Mouse (Mus musculus): ENCODE data around the gene Reep6. TPM values are rescaled to one million over a fixed set of nuclear protein-coding genes. Genes with fewer than 3 reads are reported as not detected.

The Reep6 gene
- polyA plus RNA-seq, 1 experiment, result 25.1 TPM

DNA sequence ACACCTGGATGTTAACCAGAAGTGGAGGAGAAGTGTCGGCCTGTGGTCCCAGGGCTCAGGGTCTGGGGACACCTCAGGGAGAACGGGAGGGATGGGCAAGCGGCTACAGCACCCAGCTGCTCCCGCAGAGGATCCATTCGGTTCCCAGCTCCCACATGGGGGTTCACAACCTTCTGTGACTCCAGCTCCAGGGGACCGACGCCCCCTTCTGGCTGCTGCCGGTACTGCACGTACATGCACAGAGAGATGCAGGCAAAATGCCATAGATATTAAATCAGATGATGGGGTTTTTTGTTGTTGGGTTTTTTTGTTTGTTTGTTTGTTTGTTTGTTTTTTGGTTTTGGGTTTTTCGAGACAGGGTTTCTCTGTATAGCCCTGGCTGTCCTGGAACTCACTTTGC, 48.0 kb downstream of the Reep6 start:
- 49% methylated on average over 10 of the region's 10 CpGs for WGBS
- no peak for DNase-seq
- H3K27ac ChIP-seq (ENCODE audit: insufficient read depth, low read depth, low read length), result no peak overlapping the region

DNA sequence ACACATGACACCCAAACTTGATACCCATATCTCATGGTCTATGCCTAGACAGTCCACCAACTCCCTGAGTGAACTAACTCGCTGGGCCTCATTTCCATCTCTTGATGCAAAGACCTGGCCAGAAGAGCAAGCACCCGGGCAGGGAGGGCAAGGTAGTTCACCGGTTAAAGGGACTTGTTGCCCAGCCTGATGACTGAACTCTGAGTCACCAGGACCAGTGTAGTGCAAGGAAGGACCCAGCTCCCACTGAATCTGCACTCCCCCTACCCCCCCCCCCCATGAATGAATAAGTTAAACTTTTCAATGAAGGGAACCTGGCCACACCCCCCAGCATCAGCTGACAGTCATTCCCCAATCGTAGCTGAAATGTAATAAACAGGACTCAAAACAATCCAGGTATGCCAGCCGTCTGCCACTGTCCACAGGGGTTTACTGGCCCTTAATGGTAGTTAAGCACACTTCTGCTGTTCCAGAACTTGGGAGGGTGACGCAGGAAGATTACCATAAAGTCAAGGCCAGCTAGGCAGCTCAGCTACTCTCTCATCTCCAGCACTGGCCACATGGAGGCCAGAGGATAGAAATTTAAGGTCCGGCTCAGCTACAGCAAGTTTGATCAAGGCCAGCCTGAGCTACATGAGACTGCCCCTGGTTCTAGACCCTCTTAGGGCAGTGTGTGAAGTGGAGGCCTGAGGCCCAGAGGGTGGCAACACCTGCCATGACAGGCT, 53.0 kb downstream of the Reep6 start:
- no peak overlapping the region for H3K27ac ChIP-seq (ENCODE audit: insufficient read depth, low read depth, low read length)
- H3K27me3 ChIP-seq (replicated peaks; ENCODE audit: control insufficient read depth, insufficient read depth, low read length), result no peaks in the 10 kb centered on the region
- DNase-seq, result no peak
- H3K36me3 ChIP-seq (ENCODE audit: control insufficient read depth, insufficient read depth, low read length), result no peaks in the 10 kb centered on the region
- TF ChIP-seq POLR2A (IDR thresholded peaks at IDR 0.05; ENCODE audit: low read depth, low read length) (no peak), CTCF (conservative IDR thresholded peaks at IDR 0.05; ENCODE audit: insufficient read depth, insufficient read length, low read depth, low read length) (no peak)
- H3K4me1 ChIP-seq (ENCODE audit: control insufficient read depth, insufficient read depth, low read length), result peaks cover 3% of the 10 kb centered on the region; the same call in 1 of the 2 replicates
- no peak overlapping the region for H3K4me3 ChIP-seq (ENCODE audit: insufficient read depth, low read depth, low read length)
- WGBS, result 69% methylated on average over 7 of the region's 7 CpGs

More for the DNA sequence above, 48.0 kb downstream of the Reep6 start:
- Histone ChIP-seq H3K4me1 (ENCODE audit: control insufficient read depth, insufficient read depth, low read length) (no peaks in the 10 kb centered on the region), H3K4me3 (ENCODE audit: insufficient read depth, low read depth, low read length) (no peak overlapping the region), H3K36me3 (ENCODE audit: control insufficient read depth, insufficient read depth, low read length) (no peaks in the 10 kb centered on the region), H3K27me3 (replicated peaks; ENCODE audit: control insufficient read depth, insufficient read depth, low read length) (no peaks in the 10 kb centered on the region)
- peak; percentile 45 for TF ChIP-seq CTCF (conservative IDR thresholded peaks at IDR 0.05; ENCODE audit: insufficient read depth, insufficient read length, low read depth, low read length)
- no peak for TF ChIP-seq POLR2A (IDR thresholded peaks at IDR 0.05; ENCODE audit: low read depth, low read length)

DNA sequence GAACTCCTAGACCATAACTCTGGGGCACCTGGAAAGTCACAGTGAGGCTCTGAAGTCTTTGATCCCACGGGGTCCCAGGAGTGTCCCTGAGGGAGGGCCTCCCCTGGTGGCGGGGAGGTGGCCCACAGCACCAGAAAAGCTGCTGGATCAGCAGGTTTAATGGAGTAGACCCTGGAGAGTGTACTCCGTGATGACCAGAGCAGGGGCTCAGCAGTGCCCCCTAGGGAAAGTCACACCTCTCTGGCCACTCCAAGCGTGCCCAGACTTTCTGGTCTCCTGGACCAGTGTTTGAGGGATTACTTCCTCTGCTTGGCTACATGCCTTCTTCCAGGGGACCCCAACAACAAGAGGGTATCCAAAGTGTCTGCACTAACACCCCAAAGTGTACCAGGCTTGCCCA, 53.7 kb downstream of the Reep6 start:
- Histone ChIP-seq H3K27me3 (replicated peaks; ENCODE audit: control insufficient read depth, insufficient read depth, low read length) (no peaks in the 10 kb centered on the region), H3K27ac (ENCODE audit: insufficient read depth, low read depth, low read length) (no peak overlapping the region), H3K36me3 (ENCODE audit: control insufficient read depth, insufficient read depth, low read length) (no peaks in the 10 kb centered on the region), H3K4me3 (ENCODE audit: insufficient read depth, low read depth, low read length) (no peak overlapping the region), H3K4me1 (ENCODE audit: control insufficient read depth, insufficient read depth, low read length) (peaks cover 9% of the 10 kb centered on the region; the same call in 1 of the 2 replicates)
- 53% methylated on average over 4 of the region's 4 CpGs for WGBS
- TF ChIP-seq POLR2A (IDR thresholded peaks at IDR 0.05; ENCODE audit: low read depth, low read length) (no peak), CTCF (conservative IDR thresholded peaks at IDR 0.05; ENCODE audit: insufficient read depth, insufficient read length, low read depth, low read length) (peak; percentile 34; the same call in 1 of the 2 replicates)
- DNase-seq, result no peak

DNA sequence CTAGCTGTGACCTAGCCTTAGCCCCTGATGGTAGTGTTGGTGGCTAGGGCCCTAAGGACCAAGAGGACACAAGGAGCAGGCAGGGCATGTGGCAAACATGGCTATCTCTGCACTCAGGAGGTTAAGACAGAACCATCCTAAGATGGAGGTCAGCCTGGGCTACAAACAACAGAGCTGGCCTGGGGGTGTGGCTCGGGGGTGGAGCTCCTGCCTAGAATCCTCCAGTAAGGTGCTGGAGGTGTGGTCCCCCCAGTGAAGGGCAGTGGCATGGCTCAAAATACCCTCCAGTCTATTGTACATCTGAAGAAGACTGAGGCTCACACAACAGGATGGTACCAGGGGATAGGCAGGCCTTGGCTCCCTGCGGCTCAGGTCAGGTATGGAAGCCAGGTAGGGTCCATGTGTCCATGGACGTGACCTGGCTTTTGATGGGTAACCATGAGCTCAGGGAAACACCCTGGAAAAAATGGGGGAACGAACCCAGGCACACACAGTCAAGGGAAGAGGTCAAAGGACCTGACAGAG, 54.4 kb downstream of the Reep6 start:
- WGBS, result 86% methylated on average over 4 of the region's 4 CpGs
- no peaks in the 10 kb centered on the region for H3K27me3 ChIP-seq (replicated peaks; ENCODE audit: control insufficient read depth, insufficient read depth, low read length)
- no peak overlapping the region for H3K4me3 ChIP-seq (ENCODE audit: insufficient read depth, low read depth, low read length)
- no peaks in the 10 kb centered on the region for H3K36me3 ChIP-seq (ENCODE audit: control insufficient read depth, insufficient read depth, low read length)
- DNase-seq, result no peak
- peaks cover 9% of the 10 kb centered on the region; the same call in 1 of the 2 replicates for H3K4me1 ChIP-seq (ENCODE audit: control insufficient read depth, insufficient read depth, low read length)
- no peak for TF ChIP-seq POLR2A (IDR thresholded peaks at IDR 0.05; ENCODE audit: low read depth, low read length)
- TF ChIP-seq CTCF (conservative IDR thresholded peaks at IDR 0.05; ENCODE audit: insufficient read depth, insufficient read length, low read depth, low read length), result no peak
- H3K27ac ChIP-seq (ENCODE audit: insufficient read depth, low read depth, low read length), result no peak overlapping the region

DNA sequence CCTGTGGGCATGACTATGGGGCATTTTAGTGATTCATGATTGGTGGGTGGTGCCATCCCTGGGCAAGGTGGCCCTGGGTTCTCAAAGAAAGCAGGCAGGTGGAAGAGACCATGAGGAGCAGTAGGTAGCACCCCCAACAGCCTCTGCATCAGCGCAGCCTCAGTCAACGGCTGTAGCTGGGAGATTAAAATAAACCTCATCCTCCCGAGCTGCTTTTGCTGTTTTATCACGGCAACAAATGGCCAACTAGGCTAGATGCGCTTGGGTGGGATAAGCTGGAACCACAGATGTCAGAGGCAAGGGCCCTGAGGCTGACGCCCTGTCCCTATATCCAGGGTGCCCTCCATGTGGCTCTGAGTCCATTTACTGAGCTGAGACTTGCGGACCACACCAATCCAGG, 55.0 kb downstream of the Reep6 start:
- Histone ChIP-seq H3K27ac (ENCODE audit: insufficient read depth, low read depth, low read length) (no peak overlapping the region), H3K4me3 (ENCODE audit: insufficient read depth, low read depth, low read length) (no peak overlapping the region), H3K27me3 (replicated peaks; ENCODE audit: control insufficient read depth, insufficient read depth, low read length) (no peaks in the 10 kb centered on the region), H3K36me3 (ENCODE audit: control insufficient read depth, insufficient read depth, low read length) (no peaks in the 10 kb centered on the region), H3K4me1 (ENCODE audit: control insufficient read depth, insufficient read depth, low read length) (peaks cover 9% of the 10 kb centered on the region; the same call in 1 of the 2 replicates)
- DNase-seq, result no peak
- TF ChIP-seq POLR2A (IDR thresholded peaks at IDR 0.05; ENCODE audit: low read depth, low read length) (no peak), CTCF (conservative IDR thresholded peaks at IDR 0.05; ENCODE audit: insufficient read depth, insufficient read length, low read depth, low read length) (no peak)
- 80% methylated on average over 7 of the region's 7 CpGs for WGBS

DNA sequence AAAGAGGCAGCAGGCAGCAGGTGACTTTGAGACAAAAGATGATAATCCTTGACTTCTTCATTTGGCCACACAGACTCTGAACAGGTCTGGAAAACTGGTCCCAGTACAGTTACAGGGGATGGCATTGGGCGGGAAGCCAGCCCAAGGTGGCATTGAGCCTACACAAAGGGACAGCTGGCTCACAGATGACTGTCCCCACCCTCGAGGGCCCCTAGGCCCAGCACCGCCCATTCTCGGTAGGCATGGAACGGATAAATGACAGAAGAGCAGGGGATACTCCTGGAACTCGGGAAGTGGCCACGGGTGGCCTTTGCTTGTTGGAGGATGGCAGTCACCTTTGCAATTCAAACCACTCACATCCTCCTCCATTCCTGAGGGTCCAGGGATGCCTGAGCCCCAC, 55.6 kb downstream of the Reep6 start:
- TF ChIP-seq POLR2A (IDR thresholded peaks at IDR 0.05; ENCODE audit: low read depth, low read length), result no peak
- no peak for TF ChIP-seq CTCF (conservative IDR thresholded peaks at IDR 0.05; ENCODE audit: insufficient read depth, insufficient read length, low read depth, low read length)
- Histone ChIP-seq H3K27me3 (replicated peaks; ENCODE audit: control insufficient read depth, insufficient read depth, low read length) (no peaks in the 10 kb centered on the region), H3K4me3 (ENCODE audit: insufficient read depth, low read depth, low read length) (no peak overlapping the region), H3K36me3 (ENCODE audit: control insufficient read depth, insufficient read depth, low read length) (no peaks in the 10 kb centered on the region), H3K27ac (ENCODE audit: insufficient read depth, low read depth, low read length) (no peak overlapping the region), H3K4me1 (ENCODE audit: control insufficient read depth, insufficient read depth, low read length) (peaks cover 10% of the 10 kb centered on the region; the same call in 1 of the 2 replicates)
- 61% methylated on average over 7 of the region's 7 CpGs for WGBS
- no peak for DNase-seq

Other genes with a start within 250 kb of the Reep6 start
- gene Sbno2, start 224.4 kb upstream of the Reep6 start, polyA plus RNA-seq (2012; rRNA removed), result 27.7 and 30.8 TPM in 2 replicates
- gene Stk11, start 214.2 kb upstream of the Reep6 start, polyA plus RNA-seq (2012; rRNA removed), result 114 and 117 TPM in 2 replicates
- 1,948 and 2,036 TPM in 2 replicates for gene Atp5d, start 191.3 kb upstream of the Reep6 start, polyA plus RNA-seq (2012; rRNA removed)
- 8.1 and 8.7 TPM in 2 replicates for gene Cbarp, start 189.1 kb upstream of the Reep6 start, polyA plus RNA-seq (2012; rRNA removed)
- gene Midn, start 181.7 kb upstream of the Reep6 start, polyA plus RNA-seq (2012; rRNA removed), result 65.6 and 67.0 TPM in 2 replicates
- 86.7 and 87.8 TPM in 2 replicates for gene Cirbp, start 164.0 kb upstream of the Reep6 start, polyA plus RNA-seq (2012; rRNA removed)
- gene 1600002K03Rik, start 157.0 kb upstream of the Reep6 start, polyA plus RNA-seq (2012; rRNA removed), result 7.9 and 11.2 TPM in 2 replicates
- 1.5 TPM in 2 replicates for gene Efna2, start 150.5 kb upstream of the Reep6 start, polyA plus RNA-seq (2012; rRNA removed)
- 25.6 and 30.4 TPM in 2 replicates for gene Mum1, start 103.5 kb upstream of the Reep6 start, polyA plus RNA-seq (2012; rRNA removed)
- gene Ndufs7, start 80.8 kb upstream of the Reep6 start, polyA plus RNA-seq (2012; rRNA removed), result 1,001 and 1,041 TPM in 2 replicates
- gene Gamt, start 68.9 kb upstream of the Reep6 start, polyA plus RNA-seq (2012; rRNA removed), result 66.7 and 68.4 TPM in 2 replicates
- gene Dazap1, start 68.5 kb upstream of the Reep6 start, polyA plus RNA-seq (2012; rRNA removed), result 45.6 and 49.1 TPM in 2 replicates
- 1,371 and 1,777 TPM in 2 replicates for gene Rps15, start 37.5 kb upstream of the Reep6 start, polyA plus RNA-seq (2012; rRNA removed)
- 0.74 and 0.95 TPM in 2 replicates for gene Apc2, start 34.0 kb upstream of the Reep6 start, polyA plus RNA-seq (2012; rRNA removed)
- 47.8 and 52.5 TPM in 2 replicates for gene 2310011J03Rik, start 9.4 kb upstream of the Reep6 start, polyA plus RNA-seq (2012; rRNA removed)
- 9.1 and 12.2 TPM in 2 replicates for gene Pcsk4, start 455 bp upstream of the Reep6 start, polyA plus RNA-seq (2012; rRNA removed)
- gene Adamtsl5, start 18.5 kb downstream of the Reep6 start, polyA plus RNA-seq (2012; rRNA removed), result 5.5 and 7.4 TPM in 2 replicates
- 1.8 and 2.0 TPM in 2 replicates for gene Plk5, start 26.5 kb downstream of the Reep6 start, polyA plus RNA-seq (2012; rRNA removed)
- 7.9 and 11.9 TPM in 2 replicates for gene Mex3d, start 57.7 kb downstream of the Reep6 start, polyA plus RNA-seq (2012; rRNA removed)
- gene Mbd3, start 69.6 kb downstream of the Reep6 start, polyA plus RNA-seq (2012; rRNA removed), result 143 and 151 TPM in 2 replicates
- gene Uqcr11, start 76.9 kb downstream of the Reep6 start, polyA plus RNA-seq (2012; rRNA removed), result 3,960 and 3,968 TPM in 2 replicates
- 33.3 and 38.6 TPM in 2 replicates for gene Tcf3, start 103.7 kb downstream of the Reep6 start, polyA plus RNA-seq (2012; rRNA removed)
- gene Onecut3, start 164.9 kb downstream of the Reep6 start, polyA plus RNA-seq (2012; rRNA removed), result 0.03 TPM in 1 of 2 replicates, not detected in the other
- gene Atp8b3, start 209.2 kb downstream of the Reep6 start, polyA plus RNA-seq (2012; rRNA removed), result 0.17 and 0.46 TPM in 2 replicates
- gene Rexo1, start 231.6 kb downstream of the Reep6 start, polyA plus RNA-seq (2012; rRNA removed), result 28.7 and 37.9 TPM in 2 replicates
- 8.7 and 10.7 TPM in 2 replicates for gene Klf16, start 247.4 kb downstream of the Reep6 start, polyA plus RNA-seq (2012; rRNA removed)